Mouse (Mus musculus) stomach, postnatal 0 days (tissue): ENCODE data around the gene Prpf4b. TPM values are rescaled to one million over a fixed set of nuclear protein-coding genes. Genes with fewer than 3 reads are reported as not detected.
"Not testable (repeated sequence)": the region's sequence is repeated elsewhere in the genome, so short reads cannot be mapped to it uniquely, and the experiment has no call there.

Experiments used
- ATAC-seq: fragments of 200-750 bp; cut with Nextera tagmentation; 2 replicates; pipeline ENCODE4 v1.8.0; 2017; ENCODE audit not compliant: low FRiP score, low TSS enrichment
- DNase-seq: peaks from one replicate; pipeline ENCODE4 v3.0.0-alpha.2; 2016; ENCODE audit warnings: low spot score
- H3K27ac ChIP-seq: fragments of 300-500 bp; sonication (generic); replicated peaks from 2 replicates; pipeline ENCODE4 v1.5.1; 2014; ENCODE audit warnings: mild to moderate bottlenecking, control low read depth
- H3K27me3 ChIP-seq: fragments of 300-500 bp; sonication (generic); 2 replicates; pipeline ENCODE4 v1.6.1; 2014; ENCODE audit warnings: low read length; ENCODE audit not compliant: control insufficient read depth, insufficient read depth
- H3K36me3 ChIP-seq: fragments of 300-500 bp; sonication (generic); 2 replicates; pipeline ENCODE4 v1.6.1; 2014; ENCODE audit warnings: low read length, mixed read lengths; ENCODE audit not compliant: control insufficient read depth, insufficient read depth
- H3K4me1 ChIP-seq: fragments of 300-500 bp; sonication (generic); replicated peaks from 2 replicates; pipeline ENCODE4 v1.6.1; 2014; ENCODE audit warnings: antibody characterized with exemption; ENCODE audit not compliant: control insufficient read depth, insufficient read depth
- H3K4me2 ChIP-seq: fragments of 300-500 bp; sonication (generic); replicated peaks from 2 replicates; pipeline ENCODE4 v1.6.1; 2014; ENCODE audit warnings: low read depth, mild to moderate bottlenecking, control low read depth, moderate library complexity
- H3K4me3 ChIP-seq: fragments of 300-500 bp; sonication (generic); 2 replicates; pipeline ENCODE4 v1.5.1; 2014; ENCODE audit warnings: low read depth, low read length, control low read depth
- H3K9ac ChIP-seq: fragments of 300-500 bp; sonication (generic); 2 replicates; pipeline ENCODE4 v1.6.1; 2014; ENCODE audit warnings: mild to moderate bottlenecking, low read length, control low read depth, mixed read lengths
- H3K9me3 ChIP-seq: fragments of 300-500 bp; sonication (generic); 2 replicates; pipeline ENCODE4 v1.6.1; 2016; ENCODE audit warnings: low read length; ENCODE audit not compliant: control insufficient read depth
- CTCF ChIP-seq: IDR thresholded peaks from 2 replicates; pipeline ENCODE4 v1.5.1; 2016; ENCODE audit warnings: antibody characterized with exemption, low read depth, mild to moderate bottlenecking, moderate library complexity
- EP300 ChIP-seq: optimal IDR thresholded peaks from 2 replicates; pipeline ENCODE3; 2016; ENCODE audit warnings: antibody characterized with exemption
- WGBS: fragments of 180-500 bp; shearing (Covaris S2); extraction: QIAGEN DNeasy Blood & Tissue Kit; methylation state at CpG from one replicate; pipeline ENCODE4 v1.1.7; 2014; 5-methylcytosine and 5-hydroxymethylcytosine counted together
- polyA plus RNA-seq: library from polyadenylated mRNA; unstranded; fragments of >200 nt; fragmentation: Nextera tagmentation; extraction: Ambion mirVana; gene quantifications from 2 replicates; pipeline ENCODE4 v1.2.1, GENCODE M21; 2015

The Prpf4b gene
- polyA plus RNA-seq, 1 experiment from 2014 or later: 42.7 TPM

- TF ChIP-seq CTCF: no peak
- TF ChIP-seq EP300: no peak
- ATAC-seq: peak; percentile 95
- WGBS: 2% methylated on average over 45 of the region's 45 CpGs
Observed at GRCm38 (mm10) chr13:34873801-34874681, 1.1 kb upstream of the Prpf4b start.

GRCm38 (mm10) chr13:34874736-34875135, 366 bp upstream of the Prpf4b start:
- Histone ChIP-seq H3K27ac (peak overlapping the region; percentile 99), H3K4me2 (peak overlapping the region; percentile 57), H3K9ac (peak overlapping the region; percentile 96), H3K4me3 (peak overlapping the region; percentile 94)
- not testable (repeated sequence) for H3K27me3 ChIP-seq, ATAC-seq, H3K9me3 ChIP-seq, DNase-seq, H3K36me3 ChIP-seq, H3K4me1 ChIP-seq
- WGBS: 18% methylated on average over 13 of the region's 13 CpGs

More at GRCm38 (mm10) chr13:34873801-34874681, 1.1 kb upstream of the Prpf4b start:
- H3K27ac ChIP-seq: peak overlapping the region; percentile 99
- H3K36me3 ChIP-seq: no peaks in the 10 kb centered on the region
- H3K4me3 ChIP-seq: peak overlapping the region; percentile 94
- no peaks in the 10 kb centered on the region for H3K9me3 ChIP-seq
- peaks cover 6% of the 10 kb centered on the region; the same call in 1 of the 2 replicates for H3K4me1 ChIP-seq
- H3K4me2 ChIP-seq: peak overlapping the region; percentile 57
- peak; percentile 96 for DNase-seq
- peak overlapping the region; percentile 62 for H3K9ac ChIP-seq
- no peaks in the 10 kb centered on the region for H3K27me3 ChIP-seq

GRCm38 (mm10) chr13:34875741-34876445, 791 bp downstream of the Prpf4b start:
- Histone ChIP-seq H3K27ac (peak overlapping the region; percentile 99), H3K36me3 (no peaks in the 10 kb centered on the region), H3K4me2 (peak overlapping the region; percentile 57), H3K9me3 (no peaks in the 10 kb centered on the region), H3K4me3 (peak overlapping the region; percentile 94), H3K9ac (peak overlapping the region; percentile 96), H3K4me1 (peaks cover 6% of the 10 kb centered on the region; the same call in 1 of the 2 replicates), H3K27me3 (no peaks in the 10 kb centered on the region)
- TF ChIP-seq EP300 (no peak), CTCF (peak; percentile 66)
- peak; percentile 64 for ATAC-seq
- DNase-seq: peak; percentile 80
- WGBS: under 1% methylated on average over 38 of the region's 50 CpGs

- H3K9ac ChIP-seq: peak overlapping the region; percentile 96
- no peaks in the 10 kb centered on the region for H3K36me3 ChIP-seq
- H3K4me3 ChIP-seq: peak overlapping the region; percentile 94
- no peaks in the 10 kb centered on the region for H3K27me3 ChIP-seq
- ATAC-seq (no peak), DNase-seq (no peak)
- H3K9me3 ChIP-seq: no peaks in the 10 kb centered on the region
- 2% methylated on average over 3 of the region's 3 CpGs for WGBS
- TF ChIP-seq CTCF (no peak), EP300 (no peak)
- H3K4me1 ChIP-seq: peaks cover 6% of the 10 kb centered on the region; the same call in 1 of the 2 replicates
- 0 out of 2 replicates have a peak overlapping the region, but pooled peaks have one; percentile 99 for H3K27ac ChIP-seq
- H3K4me2 ChIP-seq: peak overlapping the region; percentile 57
Observed at GRCm38 (mm10) chr13:34876481-34876880, 1.4 kb downstream of the Prpf4b start.

- H3K4me1 ChIP-seq: no peaks in the 10 kb centered on the region
- no peak for TF ChIP-seq CTCF
- TF ChIP-seq EP300: no peak
- H3K36me3 ChIP-seq: peaks cover 25% of the 10 kb centered on the region
- ATAC-seq: no peak
- no peak overlapping the region for H3K27ac ChIP-seq
- H3K27me3 ChIP-seq: no peaks in the 10 kb centered on the region
- no peak overlapping the region for H3K9ac ChIP-seq
- H3K9me3 ChIP-seq: no peaks in the 10 kb centered on the region
- DNase-seq: no peak
- H3K4me2 ChIP-seq: no peak overlapping the region
- no peak overlapping the region for H3K4me3 ChIP-seq
- WGBS: 91% methylated on average over 1 of the region's 1 CpGs
Observed at GRCm38 (mm10) chr13:34892871-34893270, 17.8 kb downstream of the Prpf4b start.
